Mouse (Mus musculus) gastrocnemius, postnatal 36 days (tissue): ENCODE data around the gene Maats1. TPM values are rescaled to one million over a fixed set of nuclear protein-coding genes. Genes with fewer than 3 reads are reported as not detected.

Experiments used
- total RNA-seq, 2 experiments: library from RNA; stranded (reverse); gene quantifications; 2 replicates each; pipeline ENCODE4 v1.2.3; 2021

The Maats1 gene
- total RNA-seq, 2 experiments from 2014 or later = not detected

Other genes starting within 250 kb of the Maats1 start
- not detected for gene Nr1i2, start 47.3 kb downstream of the Maats1 start, total RNA-seq
- gene Cox17, start 4.8 kb upstream of the Maats1 start, total RNA-seq = 100 to 1,000 TPM; 121 to 152 TPM
- gene Gm21987, start 4.9 kb upstream of the Maats1 start, total RNA-seq = not detected
- gene Popdc2, start 20.1 kb upstream of the Maats1 start, total RNA-seq = 10 to 100 TPM; 60.2 to 61.4 TPM
- 1 to 10 TPM; 4.2 to 4.7 TPM for gene Pla1a, start 91.0 kb upstream of the Maats1 start, total RNA-seq
- 10 to 100 TPM; 15.7 to 17.7 TPM for gene Adprh, start 110.6 kb upstream of the Maats1 start, total RNA-seq
- gene Cd80, start 113.4 kb upstream of the Maats1 start, total RNA-seq = under 1 TPM; 0.15 to 0.22 TPM
- 10 to 100 TPM; 45.1 to 47.3 TPM for gene Timmdc1, start 180.5 kb upstream of the Maats1 start, total RNA-seq
- gene Poglut1, start 208.1 kb upstream of the Maats1 start, total RNA-seq = 1 to 10 TPM; 7.9 to 8.0 TPM
- gene Tmem39a, start 216.6 kb upstream of the Maats1 start, total RNA-seq = 10 to 100 TPM; 15.2 to 15.8 TPM